Mouse (Mus musculus) splenic B cell, adult 2 months (primary cell): ENCODE results near the gene Sag.
A peak's percentile ranks its signal among the peaks of the same experiment; 100 is the strongest.

ENCODE experiments used
- DNase-seq: peaks from one replicate; pipeline ENCODE4 v3.0.0-alpha.2; 2011; ENCODE audit warnings: low read depth, low spot score
- H3K27me3 ChIP-seq: 2 replicates; pipeline ENCODE4 v1.6.1; 2012; ENCODE audit warnings: mild to moderate bottlenecking, low read length, moderate library complexity, mixed read lengths; ENCODE audit not compliant: control insufficient read depth, poor library complexity, insufficient read depth, severe bottlenecking
- H3K36me3 ChIP-seq: 2 replicates; pipeline ENCODE4 v1.6.1; 2012; ENCODE audit warnings: mild to moderate bottlenecking, low read length, moderate library complexity, mixed read lengths; ENCODE audit not compliant: control insufficient read depth, poor library complexity, insufficient read depth, severe bottlenecking

The Sag gene

DNA sequence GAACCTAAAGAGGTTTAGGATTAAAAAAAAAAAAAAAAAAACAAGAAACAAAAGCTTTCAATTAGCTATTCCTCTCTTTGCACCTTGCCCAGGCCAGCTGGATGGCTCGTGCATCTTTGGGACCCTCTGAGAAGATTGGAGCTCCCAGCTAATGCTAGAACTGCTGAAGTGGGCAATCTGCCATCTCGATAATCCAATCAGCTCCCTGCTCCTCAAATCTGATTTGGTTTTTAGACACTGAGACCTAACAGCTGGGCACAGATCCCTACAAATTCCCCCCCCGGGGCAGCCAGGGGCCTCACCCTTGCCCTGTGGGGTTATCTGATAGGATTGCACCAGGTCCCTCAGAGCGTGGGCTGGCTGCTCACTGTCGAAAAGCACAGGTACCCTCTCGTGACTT, at the start of gene Sag:
Gene Sag (plus strand): TSS at position 105 of the 400 bp plus-strand sequence.
- Histone ChIP-seq H3K36me3 (no peaks in the 10 kb centered on the region), H3K27me3 (no peaks in the 10 kb centered on the region)
- no peak for DNase-seq

DNA sequence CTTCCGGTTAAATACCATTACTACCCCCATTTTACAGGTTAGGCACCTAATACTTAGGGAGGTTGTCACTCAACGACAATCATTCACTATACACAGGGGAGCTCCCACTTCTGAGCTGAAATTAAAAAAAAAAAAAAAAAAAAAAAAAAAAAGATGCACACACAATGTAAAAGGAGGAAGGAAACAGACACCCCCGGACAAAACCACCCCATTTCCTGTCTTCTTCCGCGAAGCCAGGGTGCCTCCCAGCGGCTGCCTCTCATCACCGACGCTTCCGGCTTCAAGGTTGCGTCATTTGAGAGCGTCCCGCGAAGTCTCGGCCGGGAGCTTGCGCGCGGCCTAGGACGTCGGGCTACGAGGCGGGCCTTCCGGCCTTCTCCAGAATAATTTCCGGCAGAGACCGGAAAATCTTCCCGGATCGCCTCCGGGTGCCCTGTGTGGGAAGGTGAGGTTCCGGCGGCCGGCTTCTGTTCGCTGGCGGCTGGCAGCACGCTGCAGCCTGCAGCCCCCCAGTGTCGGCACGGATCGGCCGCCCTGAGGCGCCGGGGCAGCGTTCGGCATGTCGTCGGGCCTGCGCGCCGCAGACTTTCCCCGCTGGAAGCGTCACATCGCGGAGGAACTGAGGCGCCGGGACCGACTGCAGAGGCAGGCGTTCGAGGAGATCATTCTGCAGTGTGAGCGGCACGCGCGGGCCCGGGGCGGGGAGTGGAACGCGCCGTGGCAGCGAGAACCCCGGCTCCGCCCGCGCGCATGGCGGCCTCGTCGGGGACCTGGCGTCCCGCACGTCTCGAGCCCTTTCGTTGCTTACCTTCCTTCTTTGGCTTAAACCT, 47.6 kb upstream of the Sag start, which contains the start of gene Atg16l1:
Gene Atg16l1 (plus strand): TSS at position 230 of the 830 bp plus-strand sequence.
- Histone ChIP-seq H3K27me3 (no peaks in the 10 kb centered on the region), H3K36me3 (0 out of 2 replicates have a peak, but pooled peaks cover 3% of the 10 kb centered on the region)
- DNase-seq = peak; percentile 97

DNA sequence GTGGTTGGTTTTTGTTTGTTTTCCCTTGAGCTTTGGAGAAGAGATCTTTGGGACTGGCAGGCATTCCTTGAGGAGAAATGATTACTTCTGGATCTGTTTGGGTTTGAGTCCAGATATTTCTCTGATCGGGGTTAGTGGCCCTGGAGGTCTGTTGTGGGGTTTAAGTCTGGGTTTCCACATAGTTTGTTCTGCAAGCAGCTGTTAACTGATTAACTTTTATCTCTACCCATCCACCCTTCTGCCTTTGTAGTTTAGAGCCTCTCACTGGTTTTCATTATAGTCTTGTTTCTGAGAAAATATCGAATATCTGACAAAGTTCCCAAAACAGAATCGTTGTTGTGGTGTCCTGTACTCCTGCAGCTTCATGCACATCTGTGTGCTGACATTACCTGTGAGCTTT, 39.7 kb upstream of the Sag start:
- Histone ChIP-seq H3K27me3 (no peaks in the 10 kb centered on the region), H3K36me3 (peaks cover 21% of the 10 kb centered on the region)
- no peak for DNase-seq

DNA sequence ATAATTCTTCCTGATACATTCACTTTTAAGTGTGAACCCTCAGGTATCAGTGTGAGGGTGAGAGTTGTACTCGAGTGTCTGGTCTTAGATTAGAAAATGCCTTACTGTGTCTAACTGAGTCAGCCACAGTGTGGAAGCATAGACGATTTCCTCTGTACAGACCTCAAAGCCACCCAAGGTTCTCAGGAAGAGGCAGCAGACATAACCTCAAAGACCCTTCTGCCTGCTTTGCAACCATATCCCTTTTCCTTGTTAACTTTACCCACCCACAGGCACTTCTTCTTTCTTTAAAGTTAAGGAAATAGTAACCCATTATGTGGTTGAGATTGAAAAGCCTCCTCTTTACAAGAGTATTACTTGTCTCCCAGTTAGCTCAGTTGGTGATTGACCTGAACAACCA, 37.7 kb upstream of the Sag start:
- Histone ChIP-seq H3K27me3 (no peaks in the 10 kb centered on the region), H3K36me3 (peaks cover 24% of the 10 kb centered on the region)
- no peak for DNase-seq

DNA sequence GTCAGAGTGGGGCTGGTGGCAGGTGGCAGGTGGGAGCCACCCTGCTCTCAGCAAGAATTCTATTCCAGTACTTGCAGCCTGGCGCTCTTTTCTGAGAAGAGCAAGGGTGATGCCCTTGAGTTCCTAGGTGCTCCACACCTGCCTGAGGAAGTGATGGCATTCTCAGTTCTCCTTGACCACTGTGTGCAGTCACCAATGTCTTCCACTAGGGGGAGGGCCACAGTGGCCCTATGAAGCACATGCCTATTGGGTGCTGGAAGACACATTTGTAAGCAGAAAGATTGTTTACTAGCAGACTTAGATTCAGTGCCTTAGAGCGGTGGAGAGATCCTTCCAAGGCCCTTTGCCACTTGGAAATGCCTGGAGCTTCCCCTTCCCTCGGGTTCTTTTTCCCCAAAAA, 37.2 kb upstream of the Sag start:
- peaks cover 26% of the 10 kb centered on the region for H3K36me3 ChIP-seq
- DNase-seq = peak; percentile 84

DNA sequence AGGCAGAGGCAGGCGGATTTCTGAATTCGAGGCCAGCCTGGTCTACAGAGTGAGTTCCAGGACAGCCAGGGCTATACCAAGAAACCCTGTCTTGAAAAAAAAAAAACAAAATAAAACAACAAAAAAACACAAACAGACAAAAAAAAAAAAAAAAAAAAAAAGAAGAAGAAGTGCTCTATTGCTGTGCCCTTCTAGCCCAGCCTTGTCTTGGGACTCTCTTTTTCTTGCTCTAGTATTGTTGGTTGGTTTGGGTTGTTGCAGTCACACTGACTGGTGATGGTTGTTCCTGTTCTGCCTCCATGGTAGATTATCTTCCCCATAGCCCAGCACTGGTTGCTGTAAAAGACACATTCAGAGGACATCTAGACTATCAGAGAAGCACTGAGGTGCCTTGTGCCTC, 34.2 kb upstream of the Sag start:
- no peak for DNase-seq
- Histone ChIP-seq H3K36me3 (peaks cover 26% of the 10 kb centered on the region), H3K27me3 (no peaks in the 10 kb centered on the region)

More for the DNA sequence above, 37.2 kb upstream of the Sag start:
- H3K27me3 ChIP-seq = no peaks in the 10 kb centered on the region

DNA sequence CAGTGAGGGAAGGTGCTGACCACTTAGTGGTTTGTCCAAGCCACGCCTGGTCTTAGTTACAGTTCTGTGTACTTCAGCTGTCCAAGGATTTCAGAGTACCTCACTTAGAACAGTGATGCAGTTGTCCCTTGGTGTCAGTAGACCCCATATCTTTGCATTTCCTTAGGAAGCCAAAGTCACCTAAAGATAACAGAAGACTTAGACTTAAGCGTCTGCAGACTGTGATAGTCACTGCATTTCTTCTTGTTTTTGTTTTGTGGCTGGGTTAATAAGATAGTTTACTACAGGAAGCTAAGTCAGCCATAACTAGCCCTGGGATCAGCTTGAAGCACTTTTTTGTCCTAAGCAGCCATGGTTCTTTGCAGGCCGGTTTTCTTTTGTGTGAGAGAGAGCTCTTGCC, 33.0 kb upstream of the Sag start:
- peaks cover 22% of the 10 kb centered on the region for H3K36me3 ChIP-seq
- H3K27me3 ChIP-seq = no peaks in the 10 kb centered on the region
- DNase-seq = no peak

DNA sequence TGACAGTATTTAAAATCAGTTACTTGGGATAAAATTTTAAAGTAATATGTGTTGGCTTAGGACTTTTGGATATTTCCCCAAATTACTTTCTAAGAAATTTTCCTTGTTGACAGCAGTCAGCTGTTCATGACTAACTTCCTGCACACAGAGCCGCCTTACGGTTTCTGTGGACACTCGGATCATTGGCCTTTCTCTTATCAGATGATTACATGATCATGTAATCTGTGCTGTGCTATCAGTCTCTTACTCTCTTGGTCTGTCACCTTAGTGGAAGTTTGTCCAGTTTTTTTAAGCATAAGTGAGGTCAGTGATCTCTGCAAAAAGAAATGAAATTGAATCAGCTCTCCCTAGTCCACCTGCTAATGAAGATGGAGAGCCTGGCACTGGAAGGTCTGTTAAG, 31.8 kb upstream of the Sag start:
- Histone ChIP-seq H3K27me3 (no peaks in the 10 kb centered on the region), H3K36me3 (peaks cover 26% of the 10 kb centered on the region)
- no peak for DNase-seq

DNA sequence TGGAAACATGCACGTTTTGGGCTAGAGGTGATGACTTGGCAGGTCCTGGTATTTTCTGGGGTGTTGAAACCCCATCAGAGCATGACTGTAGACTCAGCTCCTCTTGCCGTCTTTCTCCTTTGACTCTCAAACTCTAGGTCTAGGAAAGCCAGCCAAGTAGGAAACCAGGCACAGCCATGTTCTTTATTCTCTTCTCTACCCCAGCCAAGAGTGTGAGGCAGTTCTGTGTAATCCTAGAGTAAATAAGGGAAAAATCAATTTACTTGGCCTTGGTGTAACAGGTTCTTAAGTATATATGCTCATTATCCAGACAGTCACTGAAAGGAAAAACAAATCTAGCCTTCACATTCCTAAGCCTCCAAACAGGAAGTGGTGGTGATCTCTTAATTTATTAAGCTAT, 30.1 kb upstream of the Sag start:
- Histone ChIP-seq H3K27me3 (no peaks in the 10 kb centered on the region), H3K36me3 (peaks cover 26% of the 10 kb centered on the region)
- no peak for DNase-seq

DNA sequence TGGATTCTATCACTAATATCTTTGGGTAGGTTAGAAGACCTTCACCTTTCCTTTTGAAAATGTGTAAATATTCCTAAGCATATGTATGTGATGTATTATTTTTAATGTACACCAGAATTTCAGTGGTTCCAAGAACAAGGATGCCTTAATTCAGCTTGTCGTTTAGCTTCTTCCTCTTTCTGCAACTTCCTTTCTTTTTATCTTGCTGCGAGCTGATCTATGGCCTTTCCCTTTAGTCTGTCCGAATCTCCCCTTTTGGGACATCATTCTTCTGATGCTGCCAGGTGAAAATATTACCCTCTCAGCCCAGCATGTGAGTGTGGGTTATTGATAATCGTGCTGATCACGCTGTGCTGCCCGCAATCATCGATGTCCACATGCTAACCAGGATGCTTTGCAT, 28.6 kb upstream of the Sag start:
- no peaks in the 10 kb centered on the region for H3K27me3 ChIP-seq
- peaks cover 30% of the 10 kb centered on the region for H3K36me3 ChIP-seq
- DNase-seq = no peak

DNA sequence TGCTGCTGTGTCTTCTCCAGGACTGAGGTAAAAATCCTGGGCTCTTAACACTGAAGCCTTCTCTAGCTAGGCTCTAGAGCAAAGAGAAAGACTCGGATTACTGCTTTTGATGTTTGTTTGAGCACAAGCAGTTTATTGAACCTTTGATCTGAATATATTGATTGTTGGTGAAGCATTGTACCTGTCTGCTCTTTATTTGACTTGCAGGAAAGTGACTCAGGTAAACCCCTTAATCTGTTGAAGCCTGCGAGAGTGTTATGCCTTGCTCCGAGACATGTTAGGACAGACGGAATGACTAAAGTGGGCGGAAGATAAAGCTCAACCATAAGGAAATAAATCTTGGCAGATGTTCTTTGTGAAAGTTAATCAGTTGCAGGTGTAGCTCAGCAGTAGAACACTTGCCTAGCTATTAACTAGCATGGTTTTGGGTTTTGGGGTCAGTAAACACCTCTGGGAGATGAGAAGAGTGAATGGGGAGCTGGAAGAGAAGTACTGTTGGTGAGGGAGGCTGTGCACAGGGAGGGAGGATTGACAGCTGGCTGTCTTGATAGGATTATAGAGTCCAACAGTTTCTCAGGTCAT, 24.2 kb upstream of the Sag start:
- H3K27me3 ChIP-seq = no peaks in the 10 kb centered on the region
- H3K36me3 ChIP-seq = peaks cover 30% of the 10 kb centered on the region
- no peak for DNase-seq

DNA sequence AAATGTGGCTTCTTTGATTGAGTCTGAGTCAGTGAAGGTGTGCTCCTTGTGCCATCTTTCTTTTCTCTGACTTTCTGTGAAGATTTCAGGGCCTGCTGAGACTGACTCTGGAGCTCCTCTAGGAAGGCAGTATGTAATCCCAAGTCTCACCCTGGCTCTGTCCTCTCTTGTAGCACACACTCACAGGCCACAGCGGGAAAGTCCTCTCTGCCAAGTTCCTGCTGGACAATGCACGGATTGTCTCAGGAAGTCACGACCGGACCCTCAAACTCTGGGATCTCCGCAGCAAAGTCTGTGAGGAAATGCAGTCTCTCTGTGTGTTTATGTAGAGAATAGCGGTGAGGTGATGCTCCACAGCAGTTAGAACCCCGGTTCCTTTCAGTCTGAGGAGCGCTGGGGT, 17.8 kb upstream of the Sag start:
- DNase-seq = no peak
- Histone ChIP-seq H3K27me3 (no peaks in the 10 kb centered on the region), H3K36me3 (peaks cover 14% of the 10 kb centered on the region)

DNA sequence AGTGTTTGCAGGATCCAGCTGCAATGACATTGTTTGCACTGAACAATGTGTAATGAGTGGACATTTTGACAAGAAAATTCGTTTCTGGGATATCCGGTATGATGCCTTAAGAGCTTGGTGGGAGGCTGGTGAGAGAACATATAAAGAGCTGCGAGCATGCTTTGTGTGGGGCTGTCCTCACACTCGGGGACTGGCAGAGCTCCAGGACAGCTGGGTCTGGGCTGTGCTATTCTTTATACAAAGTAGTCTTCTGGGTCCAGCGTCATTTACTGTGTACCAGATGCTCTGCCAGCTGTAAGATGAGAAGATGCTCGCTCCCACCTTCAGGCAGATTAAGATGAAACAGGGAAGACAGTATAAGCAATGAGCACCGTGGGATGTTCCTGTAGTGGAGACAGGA, 17.2 kb upstream of the Sag start:
- peaks cover 12% of the 10 kb centered on the region for H3K36me3 ChIP-seq
- no peak for DNase-seq
- H3K27me3 ChIP-seq = no peaks in the 10 kb centered on the region

DNA sequence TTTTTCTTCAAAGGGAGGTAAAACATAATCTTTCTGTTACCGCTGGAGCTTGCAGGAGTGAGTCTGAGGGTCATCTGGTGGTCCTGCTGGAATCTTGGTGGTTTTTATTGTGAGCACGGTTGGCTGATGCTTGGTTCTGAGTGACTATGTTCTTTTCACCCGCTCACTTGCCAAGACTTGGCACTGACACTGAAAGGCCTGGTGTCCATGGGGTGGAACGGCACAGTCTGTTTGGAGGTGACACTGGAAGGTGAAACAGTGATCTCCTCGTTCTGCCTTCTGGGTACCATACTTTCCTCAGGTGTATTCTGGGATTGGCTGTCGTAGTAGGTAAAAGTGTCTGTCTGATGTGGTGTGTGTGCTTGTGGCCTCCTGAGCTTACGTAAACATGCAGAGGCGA, 13.8 kb upstream of the Sag start:
- DNase-seq = no peak
- Histone ChIP-seq H3K36me3 (peaks cover 2% of the 10 kb centered on the region), H3K27me3 (no peaks in the 10 kb centered on the region)

DNA sequence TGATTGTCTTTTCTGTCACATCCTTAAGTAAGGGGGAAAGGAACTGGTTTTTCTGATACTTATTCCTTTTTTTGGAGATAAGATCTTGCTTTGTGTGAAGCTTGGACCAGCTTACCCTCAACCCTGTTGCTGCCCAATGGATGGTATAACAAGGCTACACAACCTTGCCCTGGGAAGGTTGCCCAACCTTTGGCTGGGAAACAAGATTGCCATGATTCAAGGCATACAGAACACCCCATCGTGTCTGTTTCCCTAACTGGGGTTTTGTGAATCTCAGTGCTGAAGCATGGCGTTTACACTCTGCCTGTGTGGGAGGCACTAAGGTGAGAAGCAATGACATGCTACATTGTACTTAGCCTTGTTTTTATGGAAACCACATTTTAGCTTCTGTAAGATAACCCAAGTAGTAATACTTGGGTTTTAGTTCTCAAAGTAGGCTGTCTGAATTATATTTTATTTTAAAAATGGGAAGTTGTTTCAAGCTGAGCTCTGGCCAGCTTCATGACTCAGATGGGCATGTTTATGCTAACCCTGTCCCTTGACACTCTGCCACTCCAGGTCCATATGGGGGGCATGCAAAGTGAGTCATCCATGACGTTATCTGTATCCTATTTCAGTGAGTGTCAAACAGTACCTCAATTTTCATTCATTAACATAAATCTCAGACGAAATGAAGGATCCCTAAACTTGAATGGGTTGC, 10.9 kb upstream of the Sag start:
- Histone ChIP-seq H3K27me3 (no peaks in the 10 kb centered on the region), H3K36me3 (peaks cover 2% of the 10 kb centered on the region)
- no peak for DNase-seq
